Mouse (Mus musculus) heart, postnatal 0 days (tissue): ENCODE results near the gene Reln. TPM values are rescaled to one million over a fixed set of nuclear protein-coding genes. Genes with fewer than 3 reads are reported as not detected.
A peak's percentile ranks its signal among the peaks of the same experiment; 100 is the strongest.

Experiments used
- ATAC-seq: fragments of 200-750 bp; cut with Nextera tagmentation; 2 replicates; pipeline ENCODE4 v1.8.0; 2017; ENCODE audit warnings: low read depth, moderate number of reproducible peaks, moderate library complexity; ENCODE audit not compliant: insufficient read depth
- DNase-seq: peaks from one replicate; pipeline ENCODE4 v3.0.0-alpha.2; 2016; ENCODE audit warnings: low spot score
- H3K27ac ChIP-seq: fragments of 300-500 bp; sonication (generic); 2 replicates; pipeline ENCODE4 v1.5.1; 2014; ENCODE audit warnings: low read depth, mild to moderate bottlenecking
- H3K27me3 ChIP-seq: fragments of 300-500 bp; sonication (generic); 2 replicates; pipeline ENCODE4 v1.6.1; 2014; ENCODE audit warnings: low read length, mixed read lengths; ENCODE audit not compliant: control insufficient read depth, insufficient read depth
- H3K36me3 ChIP-seq: fragments of 300-500 bp; sonication (generic); replicated peaks from 2 replicates; pipeline ENCODE4 v1.6.1; 2014; ENCODE audit warnings: low read length, mixed read lengths; ENCODE audit not compliant: control insufficient read depth, insufficient read depth
- H3K4me1 ChIP-seq: fragments of 300-500 bp; sonication (generic); 2 replicates; pipeline ENCODE4 v1.6.1; 2014; ENCODE audit warnings: antibody characterized with exemption; ENCODE audit not compliant: control insufficient read depth, insufficient read depth
- H3K4me2 ChIP-seq: fragments of 300-500 bp; sonication (generic); 2 replicates; pipeline ENCODE4 v1.6.1; 2014; ENCODE audit warnings: low read depth, mild to moderate bottlenecking, low read length, moderate library complexity
- H3K4me3 ChIP-seq: fragments of 300-500 bp; sonication (generic); 2 replicates; pipeline ENCODE4 v1.5.1; 2014; ENCODE audit warnings: low read depth, low read length
- H3K9ac ChIP-seq: fragments of 300-500 bp; sonication (generic); replicated peaks from 2 replicates; pipeline ENCODE4 v1.6.1; 2014; ENCODE audit warnings: low read depth, low read length, mixed read lengths
- H3K9me3 ChIP-seq: fragments of 300-500 bp; sonication (generic); replicated peaks from 2 replicates; pipeline ENCODE4 v1.6.1; 2016; ENCODE audit warnings: low read length; ENCODE audit not compliant: control insufficient read depth
- CTCF ChIP-seq: IDR thresholded peaks from 2 replicates; pipeline ENCODE4 v1.5.1; 2016; ENCODE audit warnings: antibody characterized with exemption, control low read depth, low read depth
- EP300 ChIP-seq: IDR thresholded peaks from 2 replicates; pipeline ENCODE4 v1.6.1; 2016; ENCODE audit warnings: antibody characterized with exemption, low read depth
- WGBS: fragments of 180-500 bp; shearing (Covaris S2); extraction: QIAGEN DNeasy Blood & Tissue Kit; methylation state at CpG from one replicate; pipeline ENCODE4 v1.1.7; 2014; 5-methylcytosine and 5-hydroxymethylcytosine counted together
- polyA plus RNA-seq: library from polyadenylated mRNA; unstranded; fragments of >200 nt; fragmentation: Nextera tagmentation; extraction: Ambion mirVana; gene quantifications from 2 replicates; pipeline ENCODE4 v1.2.1, GENCODE M21; 2015
- total RNA-seq: library from RNA; depleted of rRNA; stranded (reverse); fragments of >200 nt; gene quantifications from 2 replicates; pipeline ENCODE4 v1.2.3, GENCODE M21; 2014; ENCODE audit warnings: low replicate concordance

Reln gene
- total and polyA plus RNA-seq, 2 experiments from 2014 or later, result 1.00 to 14.4 TPM

- Histone ChIP-seq H3K9me3 (no peaks in the 10 kb centered on the region), H3K27me3 (no peaks in the 10 kb centered on the region), H3K4me3 (no peak overlapping the region), H3K9ac (no peak overlapping the region), H3K27ac (peak overlapping the region; percentile 23; the same call in 1 of the 2 replicates), H3K4me2 (no peak overlapping the region), H3K36me3 (no peaks in the 10 kb centered on the region), H3K4me1 (peaks cover 3% of the 10 kb centered on the region; the same call in 1 of the 2 replicates)
- DNase-seq (peak; percentile 29), ATAC-seq (peak; percentile 49; the same call in 1 of the 2 replicates)
- WGBS, result 28% methylated on average over 2 of the region's 2 CpGs
- no peak for TF ChIP-seq CTCF
- TF ChIP-seq EP300, result no peak
These were observed 183.6 kb downstream of the Reln start for GRCm38 (mm10) chr5:22160935-22161334.

GRCm38 (mm10) chr5:22158754-22159153 lies 185.7 kb downstream of the Reln start:
- Histone ChIP-seq H3K27ac (no peak overlapping the region), H3K36me3 (no peaks in the 10 kb centered on the region), H3K9ac (no peak overlapping the region), H3K4me1 (peaks cover 6% of the 10 kb centered on the region; the same call in 1 of the 2 replicates), H3K9me3 (no peaks in the 10 kb centered on the region), H3K27me3 (no peaks in the 10 kb centered on the region), H3K4me3 (no peak overlapping the region), H3K4me2 (no peak overlapping the region)
- DNase-seq (no peak), ATAC-seq (no peak)
- TF ChIP-seq EP300, result no peak
- TF ChIP-seq CTCF, result no peak
- WGBS, result 87% methylated on average over 11 of the region's 11 CpGs

- no peaks in the 10 kb centered on the region for H3K27me3 ChIP-seq
- no peaks in the 10 kb centered on the region for H3K9me3 ChIP-seq
- H3K9ac ChIP-seq, result no peak overlapping the region
- 0 out of 2 replicates have a peak, but pooled peaks cover 3% of the 10 kb centered on the region for H3K4me1 ChIP-seq
- H3K36me3 ChIP-seq, result no peaks in the 10 kb centered on the region
- DNase-seq (no peak), ATAC-seq (no peak)
- H3K27ac ChIP-seq, result no peak overlapping the region
- no peak overlapping the region for H3K4me3 ChIP-seq
- TF ChIP-seq EP300, result no peak
- no peak for TF ChIP-seq CTCF
- no peak overlapping the region for H3K4me2 ChIP-seq
- 51% methylated on average over 6 of the region's 6 CpGs for WGBS
These were observed 190.9 kb downstream of the Reln start for GRCm38 (mm10) chr5:22153601-22154000.

DNA sequence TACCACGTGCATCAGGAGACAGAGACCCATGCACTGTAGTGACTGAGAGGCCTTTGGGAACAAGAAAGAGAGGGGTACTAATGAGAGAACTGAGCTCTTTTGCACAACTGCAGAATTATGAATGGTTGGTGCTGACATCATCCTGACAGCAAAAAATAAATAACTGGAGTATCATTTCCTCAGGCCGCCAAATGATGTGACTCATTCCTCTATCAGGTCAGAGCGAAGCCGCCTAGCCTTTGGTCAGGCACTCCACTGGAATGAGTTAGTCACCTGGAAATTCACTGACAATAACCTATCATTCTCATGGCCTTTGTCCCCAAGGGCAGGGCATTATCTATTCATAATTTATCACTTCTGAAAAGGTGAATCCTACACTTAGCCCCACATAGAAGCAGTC lies 202.7 kb downstream of the Reln start:
- WGBS, result 54% methylated on average over 4 of the region's 4 CpGs
- no peaks in the 10 kb centered on the region for H3K27me3 ChIP-seq
- peaks cover 11% of the 10 kb centered on the region for H3K4me1 ChIP-seq
- no peaks in the 10 kb centered on the region for H3K36me3 ChIP-seq
- H3K27ac ChIP-seq, result no peak overlapping the region
- DNase-seq (no peak), ATAC-seq (no peak)
- H3K4me3 ChIP-seq, result no peak overlapping the region
- no peak overlapping the region for H3K4me2 ChIP-seq
- no peak overlapping the region for H3K9ac ChIP-seq
- TF ChIP-seq CTCF (no peak), EP300 (no peak)
- peaks cover 9% of the 10 kb centered on the region for H3K9me3 ChIP-seq

DNA sequence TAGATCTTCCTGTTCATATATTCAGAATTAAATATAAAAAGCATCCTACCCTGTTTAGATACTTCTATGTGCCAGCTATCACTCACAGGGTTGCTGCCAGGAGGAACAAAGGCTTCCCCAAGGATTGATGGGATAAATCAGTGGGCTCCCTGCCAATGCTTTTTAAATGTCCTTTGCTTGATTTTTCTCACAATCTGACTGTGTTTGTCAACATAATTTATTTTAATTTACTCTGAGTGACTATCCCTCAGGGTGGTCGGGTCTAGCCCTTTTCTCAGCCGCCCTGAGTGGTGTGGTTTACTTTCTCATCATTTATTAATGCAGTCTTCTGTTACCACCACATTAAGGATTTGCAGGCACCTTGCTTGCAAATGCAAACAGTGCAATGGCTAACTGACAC lies 205.5 kb downstream of the Reln start:
- no peak for DNase-seq
- no peak overlapping the region for H3K4me2 ChIP-seq
- no peak for ATAC-seq
- peaks cover 14% of the 10 kb centered on the region for H3K4me1 ChIP-seq
- no peaks in the 10 kb centered on the region for H3K36me3 ChIP-seq
- H3K27me3 ChIP-seq, result no peaks in the 10 kb centered on the region
- TF ChIP-seq CTCF (no peak), EP300 (no peak)
- H3K4me3 ChIP-seq, result no peak overlapping the region
- H3K9ac ChIP-seq, result no peak overlapping the region
- peaks cover 9% of the 10 kb centered on the region for H3K9me3 ChIP-seq
- peak overlapping the region; percentile 36 for H3K27ac ChIP-seq
- 76% methylated on average over 2 of the region's 2 CpGs for WGBS

- ATAC-seq (no peak), DNase-seq (no peak)
- Histone ChIP-seq H3K4me3 (no peak overlapping the region), H3K4me2 (no peak overlapping the region), H3K27me3 (no peaks in the 10 kb centered on the region), H3K27ac (no peak overlapping the region), H3K9ac (no peak overlapping the region), H3K36me3 (no peaks in the 10 kb centered on the region), H3K4me1 (peaks cover 8% of the 10 kb centered on the region; the same call in 1 of the 2 replicates), H3K9me3 (peaks cover 9% of the 10 kb centered on the region)
- WGBS, result 62% methylated on average over 9 of the region's 9 CpGs
- no peak for TF ChIP-seq CTCF
- no peak for TF ChIP-seq EP300
These were observed 210.1 kb downstream of the Reln start for GRCm38 (mm10) chr5:22134402-22134801.
